Mouse (Mus musculus): ENCODE data around the gene Gm9376. TPM values are rescaled to one million over a fixed set of nuclear protein-coding genes. Genes with fewer than 3 reads are reported as not detected.

The Gm9376 gene
- not detected in 2 replicates for total RNA-seq (2014; rRNA removed)
- not detected in 2 replicates for polyA plus RNA-seq (2012; rRNA removed)

DNA sequence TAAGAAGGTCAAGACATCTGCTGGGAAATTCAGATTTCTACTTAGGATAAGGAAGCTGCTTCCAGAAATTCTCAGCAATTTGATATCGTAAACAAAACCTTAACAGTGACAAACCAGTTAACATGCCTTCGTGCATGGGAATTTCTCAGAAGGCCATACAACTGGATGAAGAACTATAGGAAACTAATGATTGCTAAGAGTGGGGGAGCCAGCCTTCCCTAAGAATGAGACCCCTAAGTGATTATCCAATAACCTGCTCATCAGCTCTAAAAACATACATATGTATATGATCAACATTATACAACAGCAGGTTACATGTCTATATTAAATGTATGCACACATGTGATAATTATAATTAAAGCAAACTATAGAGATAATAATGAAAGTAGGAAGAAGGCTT, at the start of gene Gm9376:
TSS of gene Gm9376 (plus strand) at position 301 of the 400 bp plus-strand sequence.
- 92% methylated on average over 2 of the region's 2 CpGs for WGBS
- H3K27me3 ChIP-seq (ENCODE audit: control insufficient read depth, insufficient read depth, low read length), result no peaks in the 10 kb centered on the region

DNA sequence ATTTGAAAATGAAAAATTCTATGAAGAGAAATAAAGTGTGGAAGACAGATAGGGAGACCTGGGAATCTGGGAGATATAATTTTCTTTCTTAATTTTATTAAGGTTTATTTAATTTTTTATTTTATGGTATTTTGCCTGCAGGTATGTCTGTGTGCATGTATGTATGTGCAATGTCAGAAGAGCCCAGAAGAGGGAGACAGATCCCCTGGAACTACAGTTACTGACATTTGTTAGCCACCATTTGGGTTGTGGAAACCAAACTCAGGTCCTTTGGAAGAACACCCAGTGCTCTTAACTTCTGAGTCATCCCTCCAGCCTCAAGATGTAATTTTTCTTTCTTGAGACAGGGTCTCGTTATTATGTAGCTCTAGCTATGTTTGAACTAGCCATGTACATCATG, 45.9 kb upstream of the Gm9376 start:
- H3K27me3 ChIP-seq (ENCODE audit: control insufficient read depth, insufficient read depth, low read length), result peaks cover 20% of the 10 kb centered on the region; the same call in 1 of the 2 replicates
- WGBS, result 81% methylated on average over 1 of the region's 1 CpGs
- no peak overlapping the region for H3K27ac ChIP-seq (replicated peaks; ENCODE audit: insufficient read depth, low read depth, low read length)
- DNase-seq (ENCODE audit: extremely low read depth, low read depth, low spot score), result no peak
- no peak overlapping the region for H3K9ac ChIP-seq (ENCODE audit: low read depth, low read length)
- H3K36me3 ChIP-seq (ENCODE audit: control insufficient read depth, insufficient read depth, low read length), result no peaks in the 10 kb centered on the region
- TF ChIP-seq POLR2A (IDR thresholded peaks at IDR 0.05; ENCODE audit: extremely low read depth, insufficient read depth, low read length) (no peak), CTCF (IDR thresholded peaks at IDR 0.05; ENCODE audit: low read depth, low read length) (no peak)
- H3K79me2 ChIP-seq (ENCODE audit: control insufficient read depth, insufficient read depth, low read length), result no peaks in the 10 kb centered on the region
- no peak overlapping the region for H3K4me3 ChIP-seq (ENCODE audit: insufficient read depth, low read depth, low read length)
- no peaks in the 10 kb centered on the region for H3K4me1 ChIP-seq (ENCODE audit: control insufficient read depth, insufficient read depth, low read length)

More for the DNA sequence above, at the start of gene Gm9376:
- TF ChIP-seq POLR2A (IDR thresholded peaks at IDR 0.05; ENCODE audit: extremely low read depth, insufficient read depth, low read length), result no peak
- TF ChIP-seq CTCF (IDR thresholded peaks at IDR 0.05; ENCODE audit: low read depth, low read length), result no peak
- Histone ChIP-seq H3K4me3 (ENCODE audit: insufficient read depth, low read depth, low read length) (no peak within 1 kb of the TSS), H3K4me1 (ENCODE audit: control insufficient read depth, insufficient read depth, low read length) (no peaks in the 10 kb centered on the region), H3K27ac (replicated peaks; ENCODE audit: insufficient read depth, low read depth, low read length) (no peak within 1 kb of the TSS), H3K79me2 (ENCODE audit: control insufficient read depth, insufficient read depth, low read length) (no peaks in the 10 kb centered on the region), H3K36me3 (ENCODE audit: control insufficient read depth, insufficient read depth, low read length) (no peaks in the 10 kb centered on the region), H3K9ac (ENCODE audit: low read depth, low read length) (no peak within 1 kb of the TSS)
- DNase-seq (ENCODE audit: extremely low read depth, low read depth, low spot score), result no peak

DNA sequence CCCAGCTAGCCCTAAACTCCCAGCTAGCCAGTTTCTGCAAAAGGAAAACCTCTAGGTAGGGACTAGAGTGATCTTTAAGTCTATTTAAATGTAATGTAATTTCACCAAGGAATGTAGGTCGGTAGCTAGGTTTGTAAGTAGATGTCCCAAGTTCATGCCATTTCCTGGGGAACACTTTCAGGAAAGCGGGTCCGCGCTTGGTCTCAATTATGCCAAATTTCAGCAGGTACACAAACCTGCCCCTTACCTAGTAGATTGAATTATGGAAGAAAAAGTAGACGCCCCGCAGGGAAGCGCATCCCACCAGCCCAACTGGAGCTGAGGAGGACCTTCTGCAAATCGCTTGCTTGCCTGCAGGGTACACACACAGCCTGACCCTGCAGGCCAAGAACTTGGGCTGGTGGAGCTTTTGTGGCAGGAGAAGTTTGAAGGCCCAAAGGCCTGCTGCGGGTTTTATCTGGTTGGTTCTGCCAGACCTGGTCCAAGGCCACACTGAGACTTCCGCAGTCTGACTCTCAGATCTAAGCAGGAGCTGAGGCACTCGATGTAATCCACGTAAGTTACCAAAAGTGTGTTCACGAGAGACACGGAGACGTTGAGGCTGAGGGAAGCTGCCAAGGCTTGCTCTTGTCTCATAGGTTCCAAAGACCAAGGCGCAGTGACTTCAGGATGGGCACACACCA, 41.6 kb upstream of the Gm9376 start:
- DNase-seq (ENCODE audit: extremely low read depth, low read depth, low spot score), result no peak
- WGBS, result 15% methylated on average over 16 of the region's 16 CpGs
- Histone ChIP-seq H3K36me3 (ENCODE audit: control insufficient read depth, insufficient read depth, low read length) (no peaks in the 10 kb centered on the region), H3K79me2 (ENCODE audit: control insufficient read depth, insufficient read depth, low read length) (no peaks in the 10 kb centered on the region), H3K27ac (replicated peaks; ENCODE audit: insufficient read depth, low read depth, low read length) (no peak overlapping the region), H3K9ac (ENCODE audit: low read depth, low read length) (no peak overlapping the region), H3K4me3 (ENCODE audit: insufficient read depth, low read depth, low read length) (no peak overlapping the region), H3K4me1 (ENCODE audit: control insufficient read depth, insufficient read depth, low read length) (no peaks in the 10 kb centered on the region), H3K27me3 (ENCODE audit: control insufficient read depth, insufficient read depth, low read length) (peaks cover 30% of the 10 kb centered on the region; the same call in 1 of the 2 replicates)
- TF ChIP-seq POLR2A (IDR thresholded peaks at IDR 0.05; ENCODE audit: extremely low read depth, insufficient read depth, low read length) (no peak), CTCF (IDR thresholded peaks at IDR 0.05; ENCODE audit: low read depth, low read length) (no peak)

DNA sequence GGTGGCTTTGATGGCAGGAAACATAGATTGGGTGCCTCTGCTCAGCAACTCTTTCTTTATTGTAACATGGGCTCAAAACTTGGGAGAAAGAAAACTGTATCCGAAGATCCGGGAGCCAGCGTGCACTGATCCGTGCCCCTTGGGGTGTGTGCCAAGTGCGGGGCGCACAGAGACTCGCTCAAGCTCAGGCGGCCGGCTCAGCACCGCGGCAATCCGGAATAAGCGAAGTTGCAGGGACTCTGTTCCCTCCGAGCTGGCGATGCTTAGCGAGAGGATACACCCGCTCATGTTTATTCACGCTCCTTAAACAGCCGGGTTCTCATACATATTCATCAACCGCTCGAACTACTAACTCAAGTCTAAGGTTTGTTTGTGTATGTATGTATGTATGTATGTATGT, 40.8 kb upstream of the Gm9376 start:
- no peak for DNase-seq (ENCODE audit: extremely low read depth, low read depth, low spot score)
- TF ChIP-seq POLR2A (IDR thresholded peaks at IDR 0.05; ENCODE audit: extremely low read depth, insufficient read depth, low read length) (no peak), CTCF (IDR thresholded peaks at IDR 0.05; ENCODE audit: low read depth, low read length) (no peak)
- Histone ChIP-seq H3K9ac (ENCODE audit: low read depth, low read length) (no peak overlapping the region), H3K27ac (replicated peaks; ENCODE audit: insufficient read depth, low read depth, low read length) (no peak overlapping the region), H3K4me1 (ENCODE audit: control insufficient read depth, insufficient read depth, low read length) (no peaks in the 10 kb centered on the region), H3K27me3 (ENCODE audit: control insufficient read depth, insufficient read depth, low read length) (peaks cover 32% of the 10 kb centered on the region; the same call in 1 of the 2 replicates), H3K4me3 (ENCODE audit: insufficient read depth, low read depth, low read length) (no peak overlapping the region), H3K36me3 (ENCODE audit: control insufficient read depth, insufficient read depth, low read length) (no peaks in the 10 kb centered on the region), H3K79me2 (ENCODE audit: control insufficient read depth, insufficient read depth, low read length) (no peaks in the 10 kb centered on the region)
- WGBS, result 2% methylated on average over 21 of the region's 21 CpGs

DNA sequence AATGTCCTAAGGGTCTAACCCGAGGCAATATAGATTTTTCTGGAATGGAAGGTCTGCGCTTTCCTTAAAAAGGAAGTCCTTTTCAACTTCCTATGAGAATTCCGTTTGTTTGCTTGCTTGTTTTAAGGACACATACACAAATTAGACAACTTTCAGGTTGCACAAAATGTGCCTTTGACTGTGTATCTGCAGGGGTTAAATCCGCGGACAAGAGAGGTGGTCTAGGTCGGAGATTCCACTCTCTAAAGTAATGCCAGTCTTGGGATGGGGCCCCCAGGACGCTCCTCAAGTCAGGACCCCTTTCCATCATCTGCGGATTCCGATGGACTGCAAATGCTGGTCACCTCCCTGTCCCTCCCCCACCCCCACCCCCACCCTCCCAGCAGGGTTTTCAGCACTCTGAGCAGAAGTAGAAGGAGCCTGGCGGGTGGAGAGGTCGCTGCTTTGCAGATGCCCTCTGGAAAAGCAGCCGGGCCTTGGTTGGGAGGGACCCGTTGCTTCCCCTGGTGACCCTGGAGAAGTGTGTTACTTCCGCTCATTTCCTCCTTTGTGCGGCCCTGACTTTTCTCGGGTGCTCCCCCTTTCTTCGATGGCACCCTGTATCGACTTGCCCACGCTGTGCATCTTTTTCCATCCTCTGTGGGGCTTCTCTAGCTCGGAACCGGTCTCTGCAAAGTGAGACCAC, 40.1 kb upstream of the Gm9376 start:
- WGBS, result 7% methylated on average over 21 of the region's 21 CpGs
- Histone ChIP-seq H3K36me3 (ENCODE audit: control insufficient read depth, insufficient read depth, low read length) (no peaks in the 10 kb centered on the region), H3K79me2 (ENCODE audit: control insufficient read depth, insufficient read depth, low read length) (no peaks in the 10 kb centered on the region), H3K27ac (replicated peaks; ENCODE audit: insufficient read depth, low read depth, low read length) (no peak overlapping the region), H3K4me1 (ENCODE audit: control insufficient read depth, insufficient read depth, low read length) (no peaks in the 10 kb centered on the region), H3K27me3 (ENCODE audit: control insufficient read depth, insufficient read depth, low read length) (peaks cover 36% of the 10 kb centered on the region), H3K9ac (ENCODE audit: low read depth, low read length) (no peak overlapping the region), H3K4me3 (ENCODE audit: insufficient read depth, low read depth, low read length) (no peak overlapping the region)
- TF ChIP-seq POLR2A (IDR thresholded peaks at IDR 0.05; ENCODE audit: extremely low read depth, insufficient read depth, low read length) (no peak), CTCF (IDR thresholded peaks at IDR 0.05; ENCODE audit: low read depth, low read length) (no peak)
- DNase-seq (ENCODE audit: extremely low read depth, low read depth, low spot score), result no peak
